Mouse (Mus musculus) neutrophil, adult 5-6 weeks (primary cell): ENCODE data around the gene Pus1. TPM values are rescaled to one million over a fixed set of nuclear protein-coding genes. Genes with fewer than 3 reads are reported as not detected.

Source experiments
- ATAC-seq: fragments of 151-379, 151-347 bp; 2 replicates; pipeline ENCODE4 v1.8.0; 2017; ENCODE audit warnings: mild to moderate bottlenecking, moderate TSS enrichment; ENCODE audit not compliant: insufficient number of reproducible peaks, poor library complexity, low FRiP score, severe bottlenecking; ENCODE audit errors: extremely low read depth
- total RNA-seq: library from RNA; stranded (forward); fragments of 200-1000 nt; gene quantifications from 2 replicates; pipeline ENCODE4 v1.2.3, GENCODE M21; 2017

The Pus1 gene
- total RNA-seq, 1 experiment from 2014 or later = 20.5 TPM

DNA sequence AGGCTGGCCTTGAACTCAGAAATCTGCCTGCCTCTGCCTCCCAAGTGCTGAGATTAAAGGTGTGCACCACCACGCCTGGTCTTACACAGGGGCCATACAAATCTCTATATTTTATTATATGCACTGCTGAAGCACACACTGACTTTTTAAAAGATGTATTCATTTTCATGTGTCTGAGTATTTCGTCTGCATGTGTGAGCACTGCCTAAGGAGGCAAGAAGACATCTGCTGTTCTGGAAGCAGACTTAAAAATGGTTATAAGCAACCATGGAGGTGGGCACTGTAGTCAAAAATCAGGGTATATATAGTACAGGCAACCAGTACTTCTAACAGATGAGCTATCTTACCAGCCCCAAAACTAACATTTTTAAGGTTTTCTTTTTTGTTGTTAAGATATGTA lies 49.2 kb downstream of the Pus1 start:
- no peak for ATAC-seq

DNA sequence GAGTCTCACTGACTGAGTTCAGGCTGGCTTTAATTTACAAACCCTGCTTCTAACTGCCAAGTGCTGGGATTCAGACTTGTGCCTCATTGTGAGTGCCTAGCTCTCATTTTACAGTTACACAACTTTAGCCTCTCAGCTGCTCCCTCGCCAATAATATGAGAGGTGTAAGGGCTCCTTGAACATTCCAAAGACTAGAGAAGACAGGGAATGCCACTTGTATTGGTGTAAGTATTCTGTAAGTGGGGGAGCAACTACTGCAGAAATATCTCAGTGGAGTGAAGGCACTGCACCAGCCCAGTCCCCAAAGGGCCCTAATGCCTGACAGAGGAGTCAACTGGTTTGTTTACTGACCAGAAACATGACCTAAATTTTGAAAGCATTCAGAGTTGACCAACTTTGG lies 52.6 kb downstream of the Pus1 start:
- no peak for ATAC-seq

Other genes with a start within 250 kb of the Pus1 start
- 0.81 and 0.86 TPM in 2 replicates for gene Galnt9, start 236.3 kb downstream of the Pus1 start, total RNA-seq
- gene Noc4l, start 127.2 kb downstream of the Pus1 start, total RNA-seq = 11.0 and 12.0 TPM in 2 replicates
- gene Ddx51, start 127.2 kb downstream of the Pus1 start, total RNA-seq = 6.4 and 11.4 TPM in 2 replicates
- 77.6 and 95.2 TPM in 2 replicates for gene Ep400, start 9.9 kb downstream of the Pus1 start, total RNA-seq
- gene Ulk1, start 29.4 kb upstream of the Pus1 start, total RNA-seq = 40.4 and 56.1 TPM in 2 replicates
- gene Hscb, start 59.1 kb upstream of the Pus1 start, total RNA-seq = 24.4 and 28.3 TPM in 2 replicates
- gene Chek2, start 59.3 kb upstream of the Pus1 start, total RNA-seq = 6.5 and 7.8 TPM in 2 replicates
- gene Ttc28, start 99.1 kb upstream of the Pus1 start, total RNA-seq = 3.7 and 6.3 TPM in 2 replicates